8 mouse cellular contexts compared by ENCODE assay signal in the genomic region with DNA sequence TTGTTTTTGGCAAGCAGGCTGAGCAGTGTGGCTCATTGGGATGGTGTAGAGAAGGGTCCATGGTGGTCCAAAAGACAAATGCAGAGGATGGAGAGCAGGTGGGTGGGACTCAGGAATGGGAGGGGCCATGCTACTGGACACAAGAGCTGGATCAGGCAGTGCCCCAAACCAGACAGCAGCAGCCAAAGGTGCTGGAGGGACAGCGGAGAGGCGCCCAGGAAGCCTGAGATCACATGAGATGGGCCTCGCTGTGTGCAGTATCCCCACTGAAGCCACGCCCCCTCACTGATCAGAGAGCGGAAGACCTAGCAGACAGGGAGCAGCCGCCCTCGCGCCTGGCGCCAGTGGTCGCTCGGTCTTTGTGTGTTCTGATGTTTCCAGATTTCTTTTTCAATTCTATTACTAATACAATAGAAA. TPM values are rescaled to one million over a fixed set of nuclear protein-coding genes. Genes with fewer than 3 reads are reported as not detected.
A peak's percentile ranks its signal among the peaks of the same experiment; 100 is the strongest.
DNase-seq lines count a peak whose midpoint lies in the region; ATAC-seq and TF ChIP-seq lines count a peak whose summit lies in the region.

No protein-coding gene starts in this region.

- no peak overlapping the region for H3K27ac ChIP-seq in layer of hippocampus, adult 2 months
- peak overlapping the region; percentile 69 for H3K27ac ChIP-seq in embryonic facial prominence, embryonic 10.5 days (replicated peaks)

- peak overlapping the region; percentile 30 for H3K4me3 ChIP-seq in layer of hippocampus, adult 2 months
- H3K4me3 ChIP-seq in embryonic facial prominence, embryonic 10.5 days = peak overlapping the region; percentile 51

- no peak for DNase-seq in layer of hippocampus, adult 2 months (ENCODE audit: low spot score in 2 of 2)
- no peak for DNase-seq in layer of hippocampus, postnatal 10 days (ENCODE audit: low spot score in 2 of 2)
- peak; percentile 65 for DNase-seq in embryonic facial prominence, embryonic 10.5 days (ENCODE audit: low spot score)
- DNase-seq in heart, postnatal 14 days = peak; percentile 53 to 62
- peak; percentile 70 to 83 for DNase-seq in kidney, postnatal 36 days
- DNase-seq in spleen, postnatal 4 days (ENCODE audit: low spot score in 2 of 2) = peak; percentile 67 to 84
- no peak for DNase-seq in cerebellum, adult 11-12 months

- intact Hi-C loops in heart, postnatal 14 days (cut with DNase I) = loop anchor here (5.0 kb wide), 1 partner anchor 36 kb away; no protein-coding TSS in a partner anchor

- peaks cover 9% of the 10 kb centered on the region; the same call in 1 of the 2 replicates for H3K9me3 ChIP-seq in embryonic facial prominence, embryonic 10.5 days

- TF ChIP-seq CTCF in layer of hippocampus, adult 2 months (conservative IDR thresholded peaks at IDR 0.05) = no peak

- peaks cover 61% of the 10 kb centered on the region for H3K36me3 ChIP-seq in embryonic facial prominence, embryonic 10.5 days (replicated peaks)

- peak; percentile 76 for ATAC-seq in megakaryocyte progenitor cell, adult 5-6 weeks (replicated peaks; ENCODE audit: poor library complexity)

- WGBS in embryonic facial prominence, embryonic 10.5 days = 17% methylated on average over 11 of the region's 11 CpGs

- H3K4me1 ChIP-seq in embryonic facial prominence, embryonic 10.5 days = peaks cover 27% of the 10 kb centered on the region

- no peaks in the 10 kb centered on the region for H3K27me3 ChIP-seq in embryonic facial prominence, embryonic 10.5 days (replicated peaks; ENCODE audit: low read depth, poor library complexity, severe bottlenecking)

RNA-seq across cellular contexts. Expression of a gene that starts 9.9 kb away (rescaled TPM):
- 1 to 10 TPM; 2.8 to 4.1 TPM for total RNA-seq in layer of hippocampus, adult 2 months (2021)
- total RNA-seq in layer of hippocampus, postnatal 10 days (2021) = 1 to 10 TPM; 4.8 to 5.2 TPM
- 16.4 and 19.5 TPM in 2 replicates for polyA plus RNA-seq in embryonic facial prominence, embryonic 10.5 days (2016; fragmentation: Nextera tagmentation; extraction: Ambion mirVana)
- under 1 TPM; 0.15 to 0.31 TPM for total RNA-seq in heart, postnatal 14 days (2021)
- 4.4 and 4.9 TPM in 2 replicates for total RNA-seq in megakaryocyte progenitor cell, adult 5-6 weeks (2015)
- 11.2 and 14.3 TPM in 2 replicates for total RNA-seq in megakaryocyte progenitor cell, adult 5-6 weeks (2017)

RNA-seq across cellular contexts. Expression of a gene that starts 10.0 kb away (rescaled TPM):
- 10 to 100 TPM; 44.0 to 44.1 TPM for total RNA-seq in layer of hippocampus, adult 2 months (2021)
- total RNA-seq in layer of hippocampus, postnatal 10 days (2021) = 100 to 1,000 TPM; 111 to 115 TPM
- 25.3 and 25.5 TPM in 2 replicates for polyA plus RNA-seq in embryonic facial prominence, embryonic 10.5 days (2016; fragmentation: Nextera tagmentation; extraction: Ambion mirVana)
- total RNA-seq in heart, postnatal 14 days (2021) = 10 to 100 TPM; 68.5 to 68.7 TPM
- total RNA-seq in megakaryocyte progenitor cell, adult 5-6 weeks (2015) = 1.9 and 2.1 TPM in 2 replicates
- 2.1 and 3.0 TPM in 2 replicates for total RNA-seq in megakaryocyte progenitor cell, adult 5-6 weeks (2017)

RNA-seq across cellular contexts. Expression of a gene that starts 29.4 kb away (rescaled TPM):
- 100 to 1,000 TPM; 323 to 324 TPM for total RNA-seq in layer of hippocampus, adult 2 months (2021)
- total RNA-seq in layer of hippocampus, postnatal 10 days (2021) = 100 to 1,000 TPM; 131 to 136 TPM
- 30.8 TPM in 2 replicates for polyA plus RNA-seq in embryonic facial prominence, embryonic 10.5 days (2016; fragmentation: Nextera tagmentation; extraction: Ambion mirVana)
- total RNA-seq in heart, postnatal 14 days (2021) = 10 to 100 TPM; 53.1 to 56.0 TPM
- total RNA-seq in megakaryocyte progenitor cell, adult 5-6 weeks (2015) = 29.4 and 29.5 TPM in 2 replicates
- 25.2 and 26.9 TPM in 2 replicates for total RNA-seq in megakaryocyte progenitor cell, adult 5-6 weeks (2017)

Comparison
In these comparisons a context has a peak if more than half of its experiments do, and no peak if none do; other contexts are left out.
1. DNase-seq: peak in embryonic facial prominence, embryonic 10.5 days (single experiment), heart, postnatal 14 days (2 of 2), kidney, postnatal 36 days (2 of 2) and spleen, postnatal 4 days (2 of 2); none in layer of hippocampus, adult 2 months (0 of 2), layer of hippocampus, postnatal 10 days (0 of 2) and cerebellum, adult 11-12 months (single experiment).
2. RNA of a gene that starts 10.0 kb away (total RNA-seq): 111 to 115 TPM in layer of hippocampus, postnatal 10 days, 68.5 to 68.7 TPM in heart, postnatal 14 days and 44.0 to 44.1 TPM in layer of hippocampus, adult 2 months; 1.9 to 3.0 TPM in megakaryocyte progenitor cell, adult 5-6 weeks; every median in the first group is over 10 times any median in the second.